Mouse (Mus musculus): ENCODE measurements at regions not wholly inside any gene's neighbourhood (a gene's known extent, or its start where the extent isn't known, plus 50 kb on each side); places are given as distances from the start of the nearest gene placed in this dataset.
A peak's percentile ranks its signal among the peaks of the same experiment; 100 is the strongest.

GRCm38 (mm10) chr1:91624028-91624427, 83.7 kb downstream of the Asb1 start:
- DNase-seq = peak; percentile 23
- H3K36me3 ChIP-seq (ENCODE audit: insufficient read depth) = no peaks in the 10 kb centered on the region
- TF ChIP-seq CTCF (IDR thresholded peaks at IDR 0.05; ENCODE audit: low read depth) = no peak
- H3K27ac ChIP-seq (ENCODE audit: low read depth, low read length) = no peak overlapping the region
- H3K4me3 ChIP-seq (ENCODE audit: low read depth, low read length) = no peak overlapping the region
- H3K4me1 ChIP-seq (ENCODE audit: insufficient read depth) = peaks cover 2% of the 10 kb centered on the region; the same call in 1 of the 2 replicates
- no peaks in the 10 kb centered on the region for H3K9me3 ChIP-seq (ENCODE audit: low read length)
- 0 out of 2 replicates have a peak, but pooled peaks have one; percentile 24 for ATAC-seq
- H3K27me3 ChIP-seq (ENCODE audit: insufficient read depth, low read length) = no peaks in the 10 kb centered on the region
- no peak overlapping the region for H3K4me2 ChIP-seq (ENCODE audit: low read depth)
- 59% methylated on average over 8 of the region's 8 CpGs for WGBS
- no peak overlapping the region for H3K9ac ChIP-seq

GRCm38 (mm10) chr1:91624531-91625300, 84.4 kb downstream of the Asb1 start:
- H3K36me3 ChIP-seq (ENCODE audit: insufficient read depth) = no peaks in the 10 kb centered on the region
- H3K4me1 ChIP-seq (ENCODE audit: insufficient read depth) = peaks cover 2% of the 10 kb centered on the region; the same call in 1 of the 2 replicates
- H3K4me3 ChIP-seq (ENCODE audit: low read depth, low read length) = no peak overlapping the region
- H3K4me2 ChIP-seq (ENCODE audit: low read depth) = no peak overlapping the region
- DNase-seq (peak; percentile 51), ATAC-seq (peak; percentile 38)
- TF ChIP-seq CTCF (IDR thresholded peaks at IDR 0.05; ENCODE audit: low read depth) = no peak
- WGBS = 59% methylated on average over 11 of the region's 11 CpGs
- 0 out of 2 replicates have a peak overlapping the region, but pooled peaks have one; percentile 29 for H3K27ac ChIP-seq (ENCODE audit: low read depth, low read length)
- H3K9ac ChIP-seq = no peak overlapping the region
- no peaks in the 10 kb centered on the region for H3K27me3 ChIP-seq (ENCODE audit: insufficient read depth, low read length)
- no peaks in the 10 kb centered on the region for H3K9me3 ChIP-seq (ENCODE audit: low read length)

GRCm38 (mm10) chr1:91626090-91626489, 85.7 kb downstream of the Asb1 start:
- Histone ChIP-seq H3K4me3 (ENCODE audit: low read depth, low read length) (no peak overlapping the region), H3K9ac (no peak overlapping the region), H3K27ac (ENCODE audit: low read depth, low read length) (no peak overlapping the region), H3K4me2 (ENCODE audit: low read depth) (no peak overlapping the region), H3K36me3 (ENCODE audit: insufficient read depth) (no peaks in the 10 kb centered on the region), H3K9me3 (ENCODE audit: low read length) (no peaks in the 10 kb centered on the region), H3K27me3 (ENCODE audit: insufficient read depth, low read length) (no peaks in the 10 kb centered on the region), H3K4me1 (ENCODE audit: insufficient read depth) (peaks cover 2% of the 10 kb centered on the region; the same call in 1 of the 2 replicates)
- WGBS = 68% methylated on average over 11 of the region's 11 CpGs
- DNase-seq (peak; percentile 14), ATAC-seq (no peak)
- no peak for TF ChIP-seq CTCF (IDR thresholded peaks at IDR 0.05; ENCODE audit: low read depth)

DNA sequence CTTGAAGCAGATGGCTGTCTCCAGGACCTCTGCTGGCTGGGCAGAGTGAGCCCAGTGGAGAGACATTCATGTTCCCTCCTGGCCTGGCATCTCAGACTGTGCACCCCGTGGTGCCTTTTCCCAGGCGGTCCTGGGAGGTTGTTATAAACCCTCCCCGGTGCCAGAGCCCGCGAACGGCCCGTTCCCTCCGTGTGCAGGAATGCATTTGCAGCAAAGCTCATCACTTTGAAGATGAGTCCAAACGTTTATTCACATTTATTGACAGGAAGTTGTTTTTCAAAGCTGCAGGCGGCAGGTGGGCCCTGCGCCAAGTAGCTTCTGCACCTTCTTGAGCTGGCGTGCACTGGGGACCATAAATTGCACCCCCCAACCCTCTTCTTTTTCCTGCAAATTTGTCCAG, 89.9 kb downstream of the Asb1 start:
- ATAC-seq = no peak

DNA sequence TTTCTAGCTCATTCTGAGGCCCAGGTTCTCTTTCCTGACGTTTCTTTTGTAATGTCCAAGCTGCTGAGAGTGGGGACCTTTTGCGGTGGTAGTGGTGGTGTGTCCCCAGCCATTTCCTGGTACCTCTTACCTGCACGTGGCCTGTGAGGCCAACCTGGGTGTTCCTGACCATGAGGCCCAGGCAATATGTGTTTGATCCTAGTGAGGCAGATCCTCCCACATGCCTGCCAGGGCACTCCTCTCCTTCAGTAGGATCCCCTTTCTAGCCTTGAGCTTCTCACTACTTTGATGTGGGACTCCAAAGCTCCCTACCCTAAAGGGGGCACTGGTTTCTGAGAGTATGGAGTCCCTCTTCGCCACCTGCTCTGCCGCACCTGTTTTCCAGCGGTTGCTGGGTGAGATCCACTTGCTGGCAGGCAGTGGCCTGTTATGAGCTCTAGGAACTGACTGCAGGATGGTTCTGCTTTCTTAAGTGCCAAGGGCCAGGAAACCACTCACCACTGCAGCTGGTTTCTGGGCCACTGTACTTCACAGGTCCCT, 90.6 kb downstream of the Asb1 start:
- no peaks in the 10 kb centered on the region for H3K4me1 ChIP-seq (ENCODE audit: insufficient read depth)
- H3K27me3 ChIP-seq (ENCODE audit: insufficient read depth, low read length) = no peaks in the 10 kb centered on the region
- ATAC-seq (no peak), DNase-seq (no peak)
- no peak overlapping the region for H3K4me2 ChIP-seq (ENCODE audit: low read depth)
- H3K4me3 ChIP-seq (ENCODE audit: low read depth, low read length) = no peak overlapping the region
- H3K9ac ChIP-seq = no peak overlapping the region
- no peak overlapping the region for H3K27ac ChIP-seq (ENCODE audit: low read depth, low read length)
- no peaks in the 10 kb centered on the region for H3K9me3 ChIP-seq (ENCODE audit: low read length)
- no peaks in the 10 kb centered on the region for H3K36me3 ChIP-seq (ENCODE audit: insufficient read depth)
- 89% methylated on average over 6 of the region's 6 CpGs for WGBS
- TF ChIP-seq CTCF (IDR thresholded peaks at IDR 0.05; ENCODE audit: low read depth) = no peak

More for the DNA sequence above, 89.9 kb downstream of the Asb1 start:
- no peak overlapping the region for H3K4me3 ChIP-seq (ENCODE audit: low read depth, low read length)
- no peak for TF ChIP-seq CTCF (IDR thresholded peaks at IDR 0.05; ENCODE audit: low read depth)
- no peak for DNase-seq
- no peak overlapping the region for H3K9ac ChIP-seq
- no peak overlapping the region for H3K4me2 ChIP-seq (ENCODE audit: low read depth)
- H3K36me3 ChIP-seq (ENCODE audit: insufficient read depth) = no peaks in the 10 kb centered on the region
- no peaks in the 10 kb centered on the region for H3K9me3 ChIP-seq (ENCODE audit: low read length)
- H3K27me3 ChIP-seq (ENCODE audit: insufficient read depth, low read length) = no peaks in the 10 kb centered on the region
- H3K27ac ChIP-seq (ENCODE audit: low read depth, low read length) = no peak overlapping the region
- WGBS = 55% methylated on average over 12 of the region's 12 CpGs
- H3K4me1 ChIP-seq (ENCODE audit: insufficient read depth) = no peaks in the 10 kb centered on the region

GRCm38 (mm10) chr1:91632906-91633493, 92.7 kb downstream of the Asb1 start:
- no peak for ATAC-seq
- Histone ChIP-seq H3K27me3 (ENCODE audit: insufficient read depth, low read length) (no peaks in the 10 kb centered on the region), H3K9ac (no peak overlapping the region), H3K9me3 (ENCODE audit: low read length) (no peaks in the 10 kb centered on the region), H3K4me1 (ENCODE audit: insufficient read depth) (no peaks in the 10 kb centered on the region), H3K27ac (ENCODE audit: low read depth, low read length) (no peak overlapping the region), H3K36me3 (ENCODE audit: insufficient read depth) (no peaks in the 10 kb centered on the region), H3K4me2 (ENCODE audit: low read depth) (no peak overlapping the region), H3K4me3 (ENCODE audit: low read depth, low read length) (no peak overlapping the region)
- DNase-seq = no peak
- no peak for TF ChIP-seq CTCF (IDR thresholded peaks at IDR 0.05; ENCODE audit: low read depth)
- WGBS = 93% methylated on average over 15 of the region's 15 CpGs

DNA sequence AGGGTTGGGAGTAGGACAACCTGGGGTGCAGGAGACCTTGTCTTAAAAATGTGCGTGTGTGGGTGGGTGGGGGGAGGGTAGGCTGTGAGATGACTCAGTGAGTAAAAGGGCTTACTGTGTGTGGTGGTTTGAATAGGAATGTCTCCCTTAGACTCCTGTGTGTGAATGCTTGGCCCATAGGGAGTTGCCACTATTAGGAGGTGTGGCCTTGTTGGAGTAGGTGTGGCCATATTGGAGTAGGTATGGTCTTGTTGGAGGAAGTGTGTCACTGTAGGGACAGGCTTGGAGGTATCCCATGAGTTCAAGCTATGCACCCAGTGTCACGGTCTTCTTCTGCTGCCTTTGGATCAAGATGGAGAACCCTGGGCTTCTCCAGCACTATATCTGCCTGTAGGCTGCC, 96.2 kb downstream of the Asb1 start:
- TF ChIP-seq CTCF (IDR thresholded peaks at IDR 0.05; ENCODE audit: low read depth) = no peak
- Histone ChIP-seq H3K27ac (ENCODE audit: low read depth, low read length) (no peak overlapping the region), H3K27me3 (ENCODE audit: insufficient read depth, low read length) (no peaks in the 10 kb centered on the region), H3K4me2 (ENCODE audit: low read depth) (no peak overlapping the region), H3K9ac (no peak overlapping the region), H3K36me3 (ENCODE audit: insufficient read depth) (no peaks in the 10 kb centered on the region), H3K9me3 (ENCODE audit: low read length) (no peaks in the 10 kb centered on the region), H3K4me1 (ENCODE audit: insufficient read depth) (no peaks in the 10 kb centered on the region), H3K4me3 (ENCODE audit: low read depth, low read length) (no peak overlapping the region)
- no peak for ATAC-seq
- no peak for DNase-seq
- 93% methylated on average over 2 of the region's 2 CpGs for whole genome bisulfite sequencing

Data from forebrain, postnatal 0 days (tissue).